Mouse (Mus musculus) monocyte, adult 5-6 weeks (primary cell): Measurements from ENCODE around the gene Rps19. TPM values are rescaled to one million over a fixed set of nuclear protein-coding genes. Genes with fewer than 3 reads are reported as not detected.

Experiments used
- ATAC-seq: fragments of 153-309, 156-312 bp; replicated peaks from 2 replicates; pipeline ENCODE4 v1.8.0; 2017; ENCODE audit warnings: mild to moderate bottlenecking; ENCODE audit not compliant: low TSS enrichment, insufficient number of reproducible peaks, severe bottlenecking, poor library complexity, low FRiP score
- total RNA-seq: library from RNA; stranded (forward); fragments of 200-1000, 200-491, 200-594 nt; gene quantifications from 3 replicates; pipeline ENCODE4 v1.2.3, GENCODE M21; 2017

Gene Rps19
- total RNA-seq, 1 experiment from 2014 or later: 888 TPM

DNA sequence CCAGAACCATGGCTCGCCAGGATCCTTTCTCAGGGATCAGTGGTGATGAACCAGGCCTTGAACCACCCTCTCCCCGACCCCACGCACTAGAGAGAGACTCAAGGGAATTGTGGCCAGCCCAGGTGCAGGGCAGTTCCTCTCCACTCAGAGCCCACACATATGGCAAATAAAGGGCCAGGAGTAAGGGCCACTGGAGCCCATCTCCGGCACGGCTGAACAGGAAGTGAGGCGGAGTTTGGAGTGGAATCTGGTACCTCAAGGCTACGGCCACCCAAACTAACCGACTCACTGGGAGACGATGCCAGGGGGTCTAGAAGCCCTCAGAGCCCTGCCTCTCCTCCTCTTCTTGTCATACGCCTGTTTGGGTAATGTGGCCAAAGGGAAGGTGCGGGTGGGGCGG is 13.1 kb downstream of the Rps19 start, which contains the start of gene Cd79a:
TSS of gene Cd79a (plus strand) at position 158 of the 400 bp plus-strand sequence.
- peak; percentile 18; the same call in 1 of the 2 replicates for ATAC-seq

DNA sequence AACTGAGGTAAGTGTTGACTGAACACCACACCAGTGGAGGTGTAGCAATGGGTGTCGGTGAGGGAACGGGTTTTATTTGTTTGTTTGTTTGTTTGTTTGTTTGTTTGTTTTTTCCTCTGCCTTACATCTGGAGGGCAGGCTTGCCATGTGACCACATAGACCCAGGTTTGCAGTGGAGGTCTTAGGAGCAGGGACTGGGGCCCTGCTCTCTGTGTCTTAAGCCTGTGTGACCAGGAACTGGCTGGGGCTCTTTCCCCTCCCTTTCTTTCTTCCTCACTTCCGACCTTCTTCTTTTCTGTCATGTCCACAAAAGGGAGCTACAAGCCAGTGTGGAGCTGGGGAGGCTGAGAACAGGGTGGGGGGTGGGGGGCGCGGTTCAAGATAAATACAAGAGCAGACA is 13.8 kb downstream of the Rps19 start:
- no peak for ATAC-seq

DNA sequence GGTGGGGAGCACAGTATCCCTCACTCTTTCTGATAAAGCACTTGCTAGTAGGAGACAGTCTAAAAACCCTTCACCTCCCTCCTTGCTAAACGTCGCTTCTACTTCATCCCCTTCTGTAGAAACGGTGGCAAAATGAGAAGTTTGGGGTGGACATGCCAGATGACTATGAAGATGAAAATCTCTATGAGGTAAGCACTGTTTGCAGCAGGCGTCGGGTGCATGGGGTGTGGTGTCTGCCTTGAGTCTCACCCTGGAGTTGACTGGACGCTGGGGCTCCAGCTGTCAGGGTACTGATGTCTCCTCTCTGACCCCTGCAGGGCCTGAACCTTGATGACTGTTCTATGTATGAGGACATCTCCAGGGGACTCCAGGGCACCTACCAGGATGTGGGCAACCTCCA is 16.9 kb downstream of the Rps19 start:
- ATAC-seq: peak; percentile 18

DNA sequence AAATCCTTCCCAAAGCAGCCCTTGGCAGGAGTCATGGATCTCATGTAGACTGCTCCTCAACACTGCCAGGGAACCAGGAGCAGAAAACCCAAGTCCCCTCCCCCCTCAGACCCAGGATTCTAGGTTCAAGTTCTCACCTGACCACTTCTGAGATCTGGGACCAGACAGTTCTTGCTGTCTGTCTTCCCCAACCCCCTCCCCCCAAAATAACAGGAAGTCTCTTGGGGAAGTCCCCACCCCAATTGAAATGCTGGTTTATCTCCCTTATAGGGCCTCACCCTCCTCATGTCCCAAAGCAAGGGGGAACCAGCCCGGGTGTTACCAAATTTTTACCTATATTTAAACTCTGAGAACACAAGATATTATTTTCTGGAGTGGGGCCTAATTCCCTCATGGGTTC is 17.7 kb downstream of the Rps19 start:
- peak; percentile 27 for ATAC-seq

DNA sequence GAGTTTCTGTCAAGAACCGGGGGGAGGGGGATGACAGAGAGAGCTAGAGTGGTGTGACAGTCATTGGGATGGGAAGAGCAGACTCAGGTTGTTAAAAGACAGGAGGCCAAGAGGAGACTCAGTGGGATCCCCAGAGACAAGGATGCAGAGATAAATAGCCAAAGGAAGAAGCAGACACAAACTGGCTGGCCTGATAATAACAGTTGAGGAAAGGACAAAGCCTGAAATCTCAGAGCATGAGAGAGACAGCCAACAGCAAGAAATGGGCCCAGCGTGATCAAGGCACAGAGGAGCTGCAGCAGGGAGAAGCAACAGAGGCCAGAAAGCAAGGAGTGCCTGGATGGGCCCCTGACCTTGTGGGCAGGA is 18.1 kb downstream of the Rps19 start:
- ATAC-seq: peak; percentile 3; the same call in 1 of the 2 replicates

DNA sequence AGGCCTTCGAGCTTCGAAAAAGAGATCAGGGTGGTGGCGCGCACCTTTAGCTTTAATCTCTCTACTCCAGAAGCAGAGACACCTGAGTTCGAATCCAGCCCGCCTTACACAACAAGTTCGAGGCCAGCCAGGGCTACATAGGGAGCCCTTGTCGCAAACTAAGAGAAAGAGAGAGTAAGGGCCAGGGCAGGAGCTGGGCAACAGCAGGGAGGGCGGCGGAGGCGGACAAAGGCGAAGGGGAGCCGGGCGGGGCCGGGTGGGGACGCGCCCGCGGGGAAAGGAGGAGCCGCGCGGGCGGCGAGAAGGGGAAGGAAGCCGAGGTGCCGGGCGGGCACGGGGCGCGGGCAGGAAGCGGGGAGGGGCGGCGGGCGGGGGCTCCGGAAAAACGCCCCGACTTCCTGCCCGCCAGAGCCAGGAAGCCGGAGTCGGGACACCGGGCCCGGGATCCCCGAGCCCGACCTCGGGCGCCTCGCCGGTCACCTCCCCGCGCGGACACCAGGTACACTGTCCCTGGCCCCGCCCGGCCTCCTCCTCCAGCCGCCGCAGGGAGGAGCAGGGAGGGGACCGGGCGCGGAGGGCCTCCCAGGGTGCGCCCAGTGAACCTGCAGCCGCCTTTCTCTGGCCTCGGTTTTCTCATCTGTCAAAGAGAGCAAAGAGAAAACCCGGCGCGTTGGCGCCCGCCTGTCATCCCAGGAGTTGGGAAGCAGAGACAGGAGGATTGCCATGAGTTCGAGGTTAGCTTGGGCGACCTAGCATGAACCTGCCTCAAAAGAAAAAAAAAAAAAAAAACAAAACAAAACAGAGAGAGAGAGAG is 18.7 kb downstream of the Rps19 start, which contains the start of gene Arhgef1:
TSS of gene Arhgef1 (plus strand) at position 283 of the 814 bp plus-strand sequence.
- ATAC-seq: peak; percentile 4; the same call in 1 of the 2 replicates

DNA sequence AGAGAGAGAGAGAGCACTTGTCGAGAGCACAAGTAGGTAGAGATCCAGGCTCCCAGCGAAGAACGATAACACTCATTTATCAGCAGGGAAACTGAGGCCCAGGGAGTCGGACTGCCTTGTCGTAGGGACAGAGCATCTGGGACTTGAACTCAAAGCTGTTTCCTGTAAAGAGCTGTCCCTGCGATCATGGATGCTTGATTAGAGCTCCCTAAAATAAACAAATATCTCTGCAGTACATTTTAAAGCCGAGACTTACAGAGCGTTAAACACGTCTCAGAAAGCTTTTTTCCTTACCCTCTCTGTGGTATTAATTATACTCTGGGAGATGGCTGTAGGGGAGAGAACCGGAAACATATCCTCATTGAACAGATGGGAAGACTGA is 19.3 kb downstream of the Rps19 start:
- no peak for ATAC-seq

DNA sequence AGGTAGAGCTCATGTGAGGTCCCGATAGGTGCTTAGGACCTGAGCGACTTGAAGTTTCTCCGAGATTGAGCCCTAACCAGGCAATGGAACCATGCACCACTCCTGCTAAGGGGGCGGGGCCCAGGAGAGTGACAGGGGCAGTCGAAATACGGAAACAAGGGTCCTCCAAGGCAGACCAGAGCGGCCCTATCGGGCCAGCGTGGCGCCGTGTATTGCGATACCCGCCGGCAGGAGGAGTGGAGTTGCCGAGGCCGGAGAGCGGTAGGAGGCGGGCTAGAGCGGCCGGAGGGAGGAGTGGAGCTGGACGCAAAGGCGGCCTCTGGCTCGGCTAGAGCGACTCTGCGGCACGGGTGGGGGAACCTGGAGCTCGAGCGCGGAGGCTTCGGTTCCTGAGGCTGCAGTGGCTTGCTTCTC is 19.9 kb downstream of the Rps19 start:
- ATAC-seq: peak; percentile 74

DNA sequence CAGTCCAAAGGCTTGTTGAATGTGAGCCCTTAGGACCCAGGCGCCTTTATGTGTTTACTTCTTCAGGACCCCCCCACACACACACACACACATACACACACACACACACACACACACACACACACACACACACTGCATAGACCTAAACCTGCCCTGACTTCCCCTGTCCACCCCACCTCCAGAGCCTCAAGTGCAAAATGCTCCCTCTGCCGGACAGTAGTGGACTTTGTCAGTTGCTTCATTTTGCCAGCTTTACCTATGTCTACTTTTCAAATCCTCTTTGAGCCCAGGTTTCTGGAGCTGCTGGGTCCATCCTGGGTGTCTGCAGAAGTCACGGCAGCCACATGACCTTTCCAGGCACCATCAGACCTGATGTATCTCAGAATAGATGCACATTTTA is 20.8 kb downstream of the Rps19 start:
- no peak for ATAC-seq

DNA sequence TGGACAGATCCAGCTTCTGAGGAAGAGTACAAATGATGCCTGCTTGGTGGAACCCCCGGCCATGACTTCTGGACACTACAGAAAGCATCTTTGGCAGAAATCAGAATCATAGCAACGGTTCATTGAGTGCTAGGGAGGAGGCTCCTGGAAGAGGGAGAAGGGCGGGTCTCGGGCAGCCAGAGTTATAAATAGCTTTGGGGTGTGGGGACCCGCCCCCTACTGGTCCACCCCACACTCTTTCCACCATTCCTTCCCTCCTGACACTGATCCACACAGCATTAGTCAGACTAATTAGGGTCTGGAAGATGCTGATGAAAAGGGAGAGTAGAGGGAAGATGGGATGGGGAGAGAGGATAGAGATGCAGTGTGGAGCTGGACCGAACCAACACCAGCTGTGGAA is 22.4 kb downstream of the Rps19 start:
- ATAC-seq: no peak

DNA sequence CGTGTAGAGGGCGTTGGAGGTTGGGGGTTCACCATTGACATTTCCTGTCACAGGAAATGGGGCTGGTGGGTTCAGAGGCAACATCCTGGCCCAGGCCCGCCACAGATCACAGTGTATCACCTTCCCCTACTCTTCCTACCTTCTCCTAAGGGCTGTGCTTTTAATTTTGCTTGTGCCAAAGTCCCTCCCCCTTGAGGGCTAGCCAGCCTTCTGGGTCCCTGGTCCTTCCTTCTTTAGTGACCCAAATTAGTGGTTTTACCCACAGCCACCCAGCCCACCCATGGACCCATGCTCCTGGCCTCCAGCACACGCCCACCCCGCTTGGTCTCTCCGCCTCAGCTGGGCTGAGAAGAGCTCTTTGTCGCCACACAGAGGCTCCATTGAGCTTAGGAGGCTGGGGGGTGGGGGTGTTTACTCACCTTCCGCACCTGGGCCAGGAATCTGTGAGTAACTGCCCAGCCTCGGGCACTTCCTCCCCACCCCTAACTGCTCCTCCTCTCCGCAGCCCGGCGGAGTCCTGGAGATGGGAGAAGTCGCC is 23.1 kb downstream of the Rps19 start:
- no peak for ATAC-seq

DNA sequence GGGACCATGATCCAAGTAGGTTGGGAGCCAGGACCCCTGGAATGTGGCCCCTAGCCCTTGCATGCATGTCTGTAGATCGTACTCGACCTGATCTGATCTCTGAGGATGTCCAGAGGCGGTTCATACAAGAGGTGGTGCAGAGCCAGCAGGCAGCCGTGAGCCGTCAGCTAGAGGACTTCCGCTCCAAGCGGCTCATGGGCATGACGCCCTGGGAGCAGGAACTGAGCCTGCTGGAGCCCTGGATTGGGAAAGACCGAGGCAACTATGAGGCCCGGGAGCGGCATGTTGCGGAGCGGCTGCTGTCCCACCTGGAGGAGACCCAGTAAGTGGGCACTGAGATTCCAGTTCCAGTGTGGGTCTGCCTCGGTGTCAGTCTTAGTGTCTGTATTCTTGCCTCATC is 28.3 kb downstream of the Rps19 start:
- ATAC-seq: no peak

DNA sequence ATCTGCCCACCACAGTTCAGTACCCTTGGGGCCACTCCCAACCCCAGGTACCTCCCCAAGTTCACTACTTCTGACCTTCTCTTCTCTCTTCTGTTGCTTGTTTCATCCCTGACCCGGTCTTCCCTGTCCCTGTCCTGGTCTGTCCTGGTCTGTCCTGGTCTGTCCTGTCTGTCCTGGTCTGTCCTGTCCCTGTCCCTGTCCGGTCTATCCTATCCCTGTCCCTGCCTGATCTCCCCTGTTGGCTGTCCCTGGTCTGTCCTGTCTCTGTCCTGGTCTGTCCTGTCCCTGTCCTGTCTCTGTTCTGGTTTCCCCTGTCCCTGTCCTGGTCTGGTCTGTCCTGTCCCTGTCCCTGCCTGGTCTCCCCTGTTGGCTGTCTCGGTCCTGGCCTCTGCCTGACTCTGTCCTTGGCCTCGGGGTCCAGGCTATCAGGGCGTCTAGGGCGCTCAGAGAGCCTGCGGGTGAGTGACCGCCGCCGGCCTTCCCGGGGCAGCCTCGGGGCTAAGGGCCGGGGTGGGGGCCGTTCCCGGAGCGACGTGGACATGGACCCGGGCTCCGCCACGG is 34.7 kb downstream of the Rps19 start:
- ATAC-seq: no peak

DNA sequence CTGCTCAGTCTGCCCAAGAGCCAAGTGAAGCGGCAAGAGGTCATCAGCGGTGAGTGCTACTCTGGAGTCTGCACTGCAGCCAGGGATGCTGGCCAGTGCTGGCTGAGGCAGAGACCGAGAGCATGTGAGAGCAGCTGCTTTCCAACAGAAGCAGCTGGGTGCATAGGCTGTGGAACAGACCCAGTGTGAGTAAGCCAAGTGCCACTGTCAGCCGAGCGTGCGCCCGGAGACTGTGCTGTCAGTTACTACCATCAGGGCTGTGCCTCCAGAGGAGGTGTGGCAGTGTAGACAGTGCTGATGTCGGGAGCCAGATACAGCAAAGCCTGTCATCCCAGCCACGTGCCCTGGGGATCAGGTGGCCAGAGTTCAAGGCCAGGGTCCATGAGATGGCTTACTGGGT is 35.6 kb downstream of the Rps19 start:
- ATAC-seq: no peak

DNA sequence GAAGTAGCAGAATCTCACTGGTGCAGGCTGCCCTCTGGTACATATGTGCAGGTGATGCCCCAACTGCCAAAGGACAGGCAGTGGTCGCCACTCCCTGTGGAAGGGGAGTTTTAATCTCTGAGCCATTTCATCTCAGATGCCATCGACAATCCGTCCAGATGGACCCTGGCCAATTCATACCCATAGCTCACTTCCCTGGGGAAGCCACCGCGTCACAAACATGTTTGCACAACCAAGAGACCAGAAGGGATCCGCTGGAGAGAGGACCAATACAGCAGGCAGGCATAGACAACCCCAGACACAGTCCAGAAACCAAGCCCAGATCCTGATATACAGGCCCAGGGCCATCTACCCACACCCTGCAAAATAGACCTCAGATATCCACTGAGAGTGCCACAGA is 46.3 kb downstream of the Rps19 start:
- ATAC-seq: no peak

DNA sequence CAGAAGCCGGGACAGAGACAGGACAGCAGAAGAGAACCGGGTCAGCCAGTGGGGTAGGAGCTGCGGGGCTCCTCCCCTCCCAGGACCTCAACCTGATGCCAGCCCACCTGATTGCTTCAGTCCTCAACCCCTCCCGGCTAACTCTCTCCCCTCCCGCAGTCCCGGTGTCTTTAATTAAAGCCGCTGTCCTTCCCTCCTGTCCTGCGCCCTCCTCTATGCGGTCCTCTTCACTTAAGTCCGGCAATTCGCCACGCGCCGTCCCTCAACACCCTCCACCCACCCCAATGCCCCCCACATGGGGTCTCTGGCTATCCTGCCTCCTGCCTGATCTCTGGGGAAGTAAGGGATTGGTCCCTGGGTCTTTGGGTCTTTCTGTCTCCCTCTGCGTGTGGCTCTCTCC is 47.5 kb downstream of the Rps19 start:
- no peak for ATAC-seq
